Mouse (Mus musculus): Measurements from ENCODE around the gene Gclm. TPM values are rescaled to one million over a fixed set of nuclear protein-coding genes. Genes with fewer than 3 reads are reported as not detected.

The Gclm gene
- total and polyA plus RNA-seq, 2 experiments from 2014 or later: 27.7 to 51.2 TPM

- peaks cover 4% of the 10 kb centered on the region for H3K4me1 ChIP-seq (ENCODE audit: insufficient read depth, low read length)
- DNase-seq (ENCODE audit: low spot score) (peak; percentile 44), ATAC-seq (ENCODE audit: low FRiP score) (no peak)
- 51% methylated on average over 5 of the region's 5 CpGs for WGBS
- H3K9ac ChIP-seq (replicated peaks; ENCODE audit: low read length, poor library complexity, severe bottlenecking): no peak overlapping the region
- H3K27ac ChIP-seq (ENCODE audit: low read depth, low read length): no peak overlapping the region
- H3K27me3 ChIP-seq (ENCODE audit: insufficient read depth, low read length): no peaks in the 10 kb centered on the region
- no peak overlapping the region for H3K4me3 ChIP-seq (ENCODE audit: low read depth, low read length)
- H3K9me3 ChIP-seq (ENCODE audit: low read length): no peaks in the 10 kb centered on the region
- H3K36me3 ChIP-seq (ENCODE audit: insufficient read depth, low read length): no peaks in the 10 kb centered on the region
- H3K4me2 ChIP-seq (ENCODE audit: low read depth, low read length, poor library complexity, severe bottlenecking): no peak overlapping the region
- no peak for TF ChIP-seq CTCF (IDR thresholded peaks at IDR 0.05)
Observed at GRCm38 (mm10) chr3:122296979-122297378, 51.6 kb downstream of the Gclm start.

GRCm38 (mm10) chr3:122300983-122301919 is 55.9 kb downstream of the Gclm start:
- DNase-seq (ENCODE audit: low spot score) (peak; percentile 64), ATAC-seq (ENCODE audit: low FRiP score) (peak; percentile 64)
- WGBS: 59% methylated on average over 9 of the region's 9 CpGs
- no peak for TF ChIP-seq CTCF (IDR thresholded peaks at IDR 0.05)
- no peaks in the 10 kb centered on the region; the same call in 1 of the 2 replicates for H3K4me1 ChIP-seq (ENCODE audit: insufficient read depth, low read length)
- H3K4me2 ChIP-seq (ENCODE audit: low read depth, low read length, poor library complexity, severe bottlenecking): no peak overlapping the region
- H3K9ac ChIP-seq (replicated peaks; ENCODE audit: low read length, poor library complexity, severe bottlenecking): no peak overlapping the region
- H3K4me3 ChIP-seq (ENCODE audit: low read depth, low read length): no peak overlapping the region
- no peaks in the 10 kb centered on the region for H3K36me3 ChIP-seq (ENCODE audit: insufficient read depth, low read length)
- peak overlapping the region; percentile 32; the same call in 1 of the 2 replicates for H3K27ac ChIP-seq (ENCODE audit: low read depth, low read length)
- no peaks in the 10 kb centered on the region for H3K9me3 ChIP-seq (ENCODE audit: low read length)
- no peaks in the 10 kb centered on the region for H3K27me3 ChIP-seq (ENCODE audit: insufficient read depth, low read length)

- Histone ChIP-seq H3K27me3 (ENCODE audit: insufficient read depth, low read length) (no peaks in the 10 kb centered on the region), H3K9me3 (ENCODE audit: low read length) (no peaks in the 10 kb centered on the region), H3K9ac (replicated peaks; ENCODE audit: low read length, poor library complexity, severe bottlenecking) (no peak overlapping the region), H3K4me1 (ENCODE audit: insufficient read depth, low read length) (no peaks in the 10 kb centered on the region; the same call in 1 of the 2 replicates), H3K4me3 (ENCODE audit: low read depth, low read length) (no peak overlapping the region), H3K36me3 (ENCODE audit: insufficient read depth, low read length) (no peaks in the 10 kb centered on the region), H3K4me2 (ENCODE audit: low read depth, low read length, poor library complexity, severe bottlenecking) (no peak overlapping the region), H3K27ac (ENCODE audit: low read depth, low read length) (no peak overlapping the region)
- ATAC-seq (ENCODE audit: low FRiP score): no peak
- no peak for DNase-seq (ENCODE audit: low spot score)
- no peak for TF ChIP-seq CTCF (IDR thresholded peaks at IDR 0.05)
- WGBS: 74% methylated on average over 4 of the region's 4 CpGs
Observed at GRCm38 (mm10) chr3:122304560-122304959, 59.2 kb downstream of the Gclm start.

GRCm38 (mm10) chr3:122307894-122308671 is 62.7 kb downstream of the Gclm start:
- no peaks in the 10 kb centered on the region for H3K4me1 ChIP-seq (ENCODE audit: insufficient read depth, low read length)
- H3K9me3 ChIP-seq (ENCODE audit: low read length): no peaks in the 10 kb centered on the region
- TF ChIP-seq CTCF (IDR thresholded peaks at IDR 0.05): no peak
- no peak for DNase-seq (ENCODE audit: low spot score)
- H3K4me3 ChIP-seq (ENCODE audit: low read depth, low read length): no peak overlapping the region
- no peaks in the 10 kb centered on the region for H3K27me3 ChIP-seq (ENCODE audit: insufficient read depth, low read length)
- no peak overlapping the region for H3K9ac ChIP-seq (replicated peaks; ENCODE audit: low read length, poor library complexity, severe bottlenecking)
- no peak overlapping the region for H3K4me2 ChIP-seq (ENCODE audit: low read depth, low read length, poor library complexity, severe bottlenecking)
- WGBS: 49% methylated on average over 4 of the region's 4 CpGs
- H3K36me3 ChIP-seq (ENCODE audit: insufficient read depth, low read length): no peaks in the 10 kb centered on the region
- ATAC-seq (ENCODE audit: low FRiP score): no peak
- no peak overlapping the region for H3K27ac ChIP-seq (ENCODE audit: low read depth, low read length)

GRCm38 (mm10) chr3:122308981-122309380 is 63.6 kb downstream of the Gclm start:
- TF ChIP-seq CTCF (IDR thresholded peaks at IDR 0.05): no peak
- ATAC-seq (ENCODE audit: low FRiP score): no peak
- no peaks in the 10 kb centered on the region for H3K4me1 ChIP-seq (ENCODE audit: insufficient read depth, low read length)
- H3K36me3 ChIP-seq (ENCODE audit: insufficient read depth, low read length): no peaks in the 10 kb centered on the region
- H3K4me2 ChIP-seq (ENCODE audit: low read depth, low read length, poor library complexity, severe bottlenecking): no peak overlapping the region
- no peaks in the 10 kb centered on the region for H3K27me3 ChIP-seq (ENCODE audit: insufficient read depth, low read length)
- DNase-seq (ENCODE audit: low spot score): no peak
- no peak overlapping the region for H3K27ac ChIP-seq (ENCODE audit: low read depth, low read length)
- H3K9ac ChIP-seq (replicated peaks; ENCODE audit: low read length, poor library complexity, severe bottlenecking): no peak overlapping the region
- no peaks in the 10 kb centered on the region for H3K9me3 ChIP-seq (ENCODE audit: low read length)
- 36% methylated on average over 6 of the region's 6 CpGs for WGBS
- H3K4me3 ChIP-seq (ENCODE audit: low read depth, low read length): no peak overlapping the region

Data from midbrain, postnatal 0 days (tissue).